Mouse (Mus musculus) CH12.LX (cell line): ENCODE data around the gene Msh5.

Experiments
- CHD2 ChIP-seq: IDR thresholded peaks from 2 replicates; pipeline ENCODE4 v1.6.1; 2011; ENCODE audit warnings: low read length, improper control_type of control experiment
- CTCF ChIP-seq, 2 experiments: IDR thresholded peaks in 1 of 2; conservative IDR thresholded peaks in 1 of 2; 2 replicates each; pipeline ENCODE4 v1.5.1; 2011 to 2012; ENCODE audit warnings: low read depth in 2 of 2, low read length in 2 of 2, improper control_type of control experiment in 1 of 2, inconsistent platforms in 1 of 2, mild to moderate bottlenecking in 1 of 2, moderate library complexity in 1 of 2
- ETS1 ChIP-seq: conservative IDR thresholded peaks from 2 replicates; pipeline ENCODE4 v1.6.1; 2012; ENCODE audit warnings: low read depth, mild to moderate bottlenecking, inconsistent platforms, low read length, improper control_type of control experiment, moderate library complexity
- POLR2A ChIP-seq: IDR thresholded peaks from 2 replicates; pipeline ENCODE4 v1.6.1; 2011; ENCODE audit warnings: low read depth, mild to moderate bottlenecking, improper control_type of control experiment, low read length
- TCF12 ChIP-seq: IDR thresholded peaks from 2 replicates; pipeline ENCODE4 v1.6.1; 2014; ENCODE audit warnings: low read depth, mild to moderate bottlenecking, inconsistent platforms, low read length, improper control_type of control experiment
- USF1 ChIP-seq: IDR thresholded peaks from 2 replicates; pipeline ENCODE4 v1.6.1; 2014; ENCODE audit warnings: low read depth, mild to moderate bottlenecking, inconsistent platforms, low read length, improper control_type of control experiment
- ZC3H11A ChIP-seq: IDR thresholded peaks from 2 replicates; pipeline ENCODE4 v1.6.1; 2012; ENCODE audit warnings: low read depth, mild to moderate bottlenecking, inconsistent platforms, low read length, improper control_type of control experiment
- ZNF384 ChIP-seq: IDR thresholded peaks from 2 replicates; pipeline ENCODE4 v1.6.1; 2012; ENCODE audit warnings: low read depth, low read length, improper control_type of control experiment, inconsistent platforms

DNA sequence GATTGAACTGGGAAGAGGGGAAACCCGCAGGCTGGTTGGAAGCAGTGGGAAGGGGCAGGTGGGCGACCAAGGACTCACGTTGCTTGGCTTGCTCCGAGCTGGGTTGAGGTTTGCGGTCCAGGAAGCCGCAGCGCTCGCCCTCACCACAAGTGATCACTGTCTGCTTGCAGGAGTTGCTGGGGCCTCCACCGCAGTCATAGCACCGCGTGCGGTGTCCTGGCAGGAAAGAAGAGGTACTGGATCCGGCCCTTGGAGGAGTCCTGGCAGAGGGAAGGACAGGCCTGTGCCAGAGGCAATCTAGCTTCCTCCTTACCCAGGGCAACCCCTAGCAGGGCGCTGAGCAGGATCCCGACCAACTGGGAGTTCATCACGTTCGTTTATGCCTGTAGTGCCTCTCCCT, 27.6 kb upstream of the Msh5 start:
- TF ChIP-seq CTCF (conservative IDR thresholded peaks at IDR 0.05 in 1 of 2, IDR thresholded peaks at IDR 0.05 in 1 of 2; ENCODE audit: low read depth in 2 of 2, low read length in 2 of 2) (no peak), ZNF384 (no peak), CHD2 (no peak), USF1 (no peak), POLR2A (no peak), TCF12 (no peak), ZC3H11A (no peak), ETS1 (no peak)
